Mouse (Mus musculus) layer of hippocampus, adult 9-11 months (tissue): Measurements from ENCODE around the gene Pim2.

Experiments used
- DNase-seq: peaks from one replicate; pipeline ENCODE4 v3.0.0; 2022

The Pim2 gene

GRCm38 (mm10) chrX:7878007-7878419, at the start of gene Pim2:
Pim2 (plus strand) TSS chrX:7878262.
- peak; percentile 90 for DNase-seq

DNA sequence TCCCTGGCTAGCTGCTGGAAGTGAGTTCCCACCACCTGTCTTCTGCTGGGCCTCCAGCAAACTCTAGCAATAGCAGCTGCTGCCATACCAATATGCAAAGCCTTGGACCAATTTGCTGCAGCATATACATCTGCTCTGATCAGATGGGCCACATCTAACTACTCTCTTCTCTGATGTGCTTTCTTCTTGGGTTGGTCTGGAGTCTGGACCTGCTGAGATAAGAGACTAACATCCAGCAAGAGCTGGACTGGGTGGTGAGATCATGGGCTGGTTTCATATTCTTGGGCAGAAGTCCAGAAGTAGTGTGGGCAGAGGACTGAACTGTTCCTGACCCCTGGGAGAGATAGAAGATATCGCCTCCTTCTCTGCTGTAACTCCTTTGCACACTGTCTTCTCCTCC, 40.9 kb upstream of the Pim2 start:
- no peak for DNase-seq

DNA sequence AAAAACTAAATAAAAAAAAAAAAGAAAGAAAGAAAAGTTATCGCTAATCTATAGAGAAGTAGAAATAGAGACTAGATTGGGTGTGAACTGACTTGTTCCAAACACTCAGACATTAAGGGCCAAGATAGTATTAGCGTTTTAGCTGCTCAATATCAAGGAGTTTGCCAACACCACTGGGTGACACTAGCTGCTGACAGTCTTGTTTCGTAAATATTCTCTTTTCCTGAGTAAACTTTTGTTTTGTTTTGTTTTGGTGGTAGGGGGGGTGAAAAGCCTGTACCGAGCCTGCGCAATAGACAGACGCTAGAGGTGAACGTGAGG, 37.3 kb upstream of the Pim2 start:
- no peak for DNase-seq

- DNase-seq = peak; percentile 97
Observed at GRCm38 (mm10) chrX:7841163-7842162, 36.6 kb upstream of the Pim2 start, which contains the start of gene Otud5. Otud5 (plus strand) TSS chrX:7841364.

- DNase-seq = no peak
Observed at GRCm38 (mm10) chrX:7842318-7842717, 35.7 kb upstream of the Pim2 start.

- peak; percentile 21 for DNase-seq
Observed at GRCm38 (mm10) chrX:7847845-7848244, 30.2 kb upstream of the Pim2 start.

DNA sequence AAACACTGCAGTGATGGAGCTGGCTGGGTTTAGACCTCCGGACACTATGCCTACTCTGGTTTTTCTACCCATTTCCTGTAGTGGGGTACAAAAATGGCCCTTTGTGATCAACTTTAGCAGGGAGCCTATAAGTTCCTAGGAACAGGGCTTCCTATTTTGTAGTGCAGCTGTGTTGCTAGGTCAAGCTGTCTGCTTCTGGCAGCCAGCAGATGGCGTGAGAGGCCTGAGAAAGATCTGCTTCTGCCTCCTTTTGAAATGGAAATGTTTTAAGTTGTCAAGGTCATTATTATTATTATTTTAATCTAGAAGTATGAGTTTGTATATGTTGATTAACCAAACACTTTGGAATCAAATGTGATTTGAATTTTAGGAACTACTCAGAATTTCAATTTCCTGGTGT, 23.5 kb upstream of the Pim2 start:
- DNase-seq = no peak

- no peak for DNase-seq
Observed at GRCm38 (mm10) chrX:7859191-7859753, 18.8 kb upstream of the Pim2 start.

DNA sequence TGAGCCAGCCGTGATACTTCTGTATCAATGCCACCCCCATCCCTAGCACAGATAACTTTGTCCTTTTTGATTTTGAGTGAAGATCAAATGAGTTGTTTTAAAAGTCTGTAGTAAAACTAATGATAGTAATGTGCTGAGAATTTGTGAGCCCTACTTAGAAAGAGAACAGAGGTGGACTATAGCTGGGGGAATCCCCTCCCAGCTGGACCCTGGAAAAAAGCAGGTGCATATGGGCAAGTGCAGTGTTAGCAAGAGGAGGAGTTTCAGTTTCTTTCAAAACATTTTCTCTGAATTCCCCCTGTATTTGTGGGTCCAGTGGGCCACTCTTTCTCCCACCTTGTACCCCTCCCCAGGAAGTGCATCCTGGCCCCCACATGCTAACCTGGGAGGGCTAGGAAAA, 14.9 kb upstream of the Pim2 start:
- no peak for DNase-seq

GRCm38 (mm10) chrX:7864551-7864950, 13.5 kb upstream of the Pim2 start:
- no peak for DNase-seq

- DNase-seq = no peak
Observed at GRCm38 (mm10) chrX:7865343-7865742, 12.7 kb upstream of the Pim2 start.

GRCm38 (mm10) chrX:7865786-7866185, 12.3 kb upstream of the Pim2 start:
- DNase-seq = no peak

GRCm38 (mm10) chrX:7867141-7867540, 10.9 kb upstream of the Pim2 start:
- no peak for DNase-seq

GRCm38 (mm10) chrX:7868506-7868905, 9.6 kb upstream of the Pim2 start:
- DNase-seq = no peak

GRCm38 (mm10) chrX:7869826-7870225, 8.2 kb upstream of the Pim2 start:
- DNase-seq = no peak

DNA sequence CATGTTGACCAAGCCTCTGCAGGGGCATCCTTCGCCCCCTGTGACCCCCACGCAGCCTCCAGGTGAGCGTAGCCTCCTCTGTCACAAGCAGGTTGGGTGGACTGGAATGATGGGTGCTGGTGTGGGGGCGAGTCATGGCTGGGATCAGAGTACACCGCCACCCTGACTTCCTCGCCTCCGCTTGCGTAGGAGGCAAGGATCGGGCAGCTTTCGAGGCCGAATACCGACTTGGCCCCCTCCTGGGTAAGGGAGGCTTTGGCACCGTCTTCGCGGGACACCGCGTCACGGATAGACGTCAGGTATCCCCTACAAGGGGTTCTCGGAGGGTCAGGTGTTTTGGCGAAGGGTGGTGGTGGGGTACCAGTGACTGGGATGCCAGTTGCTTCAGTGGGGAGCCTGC, 433 bp downstream of the Pim2 start:
- no peak for DNase-seq

- peak; percentile 79 for DNase-seq
Observed at GRCm38 (mm10) chrX:7879819-7880218, 1.8 kb downstream of the Pim2 start.

- peak; percentile 91 for DNase-seq
Observed at GRCm38 (mm10) chrX:7883841-7884567, 5.9 kb downstream of the Pim2 start, which contains the start of gene Slc35a2. Slc35a2 (plus strand) TSS chrX:7884028.

- no peak for DNase-seq
Observed at GRCm38 (mm10) chrX:7898211-7898610, 20.1 kb downstream of the Pim2 start.

DNA sequence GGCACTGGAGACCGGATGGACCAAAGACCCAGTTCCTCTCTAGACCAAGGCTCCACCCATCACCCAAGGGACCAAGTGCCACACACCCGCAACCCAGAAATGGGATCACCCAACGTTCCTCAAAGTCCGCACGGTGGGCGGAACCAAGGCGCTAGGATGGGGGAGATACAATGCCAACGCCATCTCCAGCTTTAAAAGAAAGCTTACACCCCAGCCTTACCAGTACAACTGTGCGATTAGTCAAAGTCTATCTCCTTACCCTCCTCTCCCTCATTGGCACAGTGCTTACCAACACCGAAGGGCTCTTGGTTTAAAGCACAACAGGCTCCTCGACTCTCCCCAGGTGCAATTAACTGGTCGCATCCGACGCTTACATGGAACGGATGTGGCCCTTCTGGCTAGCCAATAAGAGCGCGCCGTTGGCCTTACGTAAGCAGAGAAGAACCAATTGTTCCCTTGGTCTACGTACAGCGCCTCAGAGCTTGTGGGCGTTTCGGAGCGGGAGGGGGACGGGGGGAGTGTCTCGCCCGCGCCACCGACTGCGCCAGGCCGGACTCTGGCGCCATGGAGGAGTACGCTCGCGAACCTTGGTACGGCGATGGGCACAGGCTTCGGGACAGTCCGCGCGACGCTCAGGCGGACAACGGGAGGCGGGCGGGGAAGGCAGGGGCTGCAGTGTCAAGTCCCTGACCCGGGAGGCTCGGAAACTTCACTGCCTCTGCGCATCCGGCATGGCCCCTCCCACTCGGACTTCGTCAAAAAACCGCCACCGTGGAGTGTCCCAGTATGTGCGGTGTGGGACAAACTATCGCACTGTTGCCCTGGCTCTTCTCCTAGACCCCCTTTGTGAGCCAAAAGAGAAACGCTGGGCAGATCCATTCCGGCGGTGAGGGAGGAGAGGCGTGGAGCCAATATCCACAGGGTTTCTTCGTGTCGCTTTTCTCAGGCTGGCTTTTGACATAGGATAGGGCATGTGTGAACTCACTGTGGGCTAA, 21.1 kb downstream of the Pim2 start, which contains the start of the genes Pqbp1 and Timm17b:
Pqbp1 (minus strand) TSS at position 390 of the 995 bp plus-strand sequence.
Timm17b (plus strand) TSS at position 478 of the 995 bp plus-strand sequence.
- DNase-seq = peak; percentile 94

DNA sequence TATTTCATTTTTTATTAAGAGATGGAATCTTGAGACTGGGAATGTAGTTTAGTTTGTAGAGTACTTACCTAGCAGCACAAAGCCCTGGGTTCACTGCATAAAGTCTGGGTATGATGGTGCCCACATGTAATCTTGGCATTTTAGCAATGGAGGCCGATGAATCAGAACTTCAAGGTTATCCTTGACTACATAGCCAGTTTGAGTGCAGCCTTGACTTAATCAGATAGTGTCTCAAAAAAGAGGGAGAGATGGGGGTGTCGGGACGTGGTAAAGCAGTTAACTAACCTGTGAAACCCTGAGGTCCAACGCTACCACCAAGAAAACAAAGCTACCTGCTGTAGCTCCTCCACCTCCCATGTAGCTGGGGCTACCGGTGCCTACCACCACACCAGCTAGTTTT, 26.4 kb downstream of the Pim2 start:
- DNase-seq = no peak

GRCm38 (mm10) chrX:7907735-7908134, 29.7 kb downstream of the Pim2 start, which contains the start of gene Gm10491:
Gm10491 (minus strand) TSS chrX:7907835.
- no peak for DNase-seq
